Mouse (Mus musculus): ENCODE measurements around the gene Abcc2.

GRCm38 (mm10) chr19:43878111-43879092 is 96.4 kb downstream of the Abcc2 start:
- TF ChIP-seq MAX (IDR thresholded peaks at IDR 0.05) (no peak), FOSL1 (IDR thresholded peaks at IDR 0.05; ENCODE audit: insufficient read depth, low read length, poor library complexity, severe bottlenecking) (no peak), USF1 (IDR thresholded peaks at IDR 0.05; ENCODE audit: low read depth) (no peak)
